ENCODE assay signal across 18 mouse cellular contexts in genomic region chr5:105537101-105537723, GRCm38 (mm10).
"Had no signal": no experiment of that assay in that cellular context is flagged by ENCODE, and none has a peak within 500 bp of the region (broad histone marks: within the 10 kb centered on the region; RNA-seq: fewer than 3 reads in every experiment).

No protein-coding gene starts in this region.

- ATAC-seq: liver, embryonic 12.5 days had no signal

- H3K27me3 ChIP-seq: limb, embryonic 13.5 days; liver, embryonic 12.5 days; liver, embryonic 15.5 days; lung, embryonic 15.5 days; stomach, embryonic 15.5 days had no signal

- H3K36me3 ChIP-seq: limb, embryonic 10.5 days; stomach, embryonic 15.5 days had no signal

- H3K9ac ChIP-seq: limb, embryonic 13.5 days; liver, embryonic 12.5 days; liver, embryonic 15.5 days; lung, embryonic 15.5 days; stomach, embryonic 15.5 days had no signal

- H3K4me3 ChIP-seq: layer of hippocampus, adult 2 months; limb, embryonic 10.5 days; limb, embryonic 13.5 days; liver, embryonic 12.5 days; liver, embryonic 15.5 days; lung, embryonic 15.5 days; stomach, embryonic 15.5 days had no signal

- H3K9me3 ChIP-seq: limb, embryonic 10.5 days; limb, embryonic 13.5 days; liver, embryonic 12.5 days; liver, embryonic 15.5 days; lung, embryonic 15.5 days; stomach, embryonic 15.5 days had no signal

- DNase-seq: kidney, adult 18-20 months; kidney, postnatal 14 days; layer of hippocampus, adult 9-11 months; liver; lung, postnatal 14 days; lung, postnatal 4 days; midbrain, embryonic 14.5 days; right cerebral cortex, postnatal 25 days; spleen, adult 18-20 months; thymus, postnatal 25 days had no signal

- H3K4me1 ChIP-seq: limb, embryonic 10.5 days; limb, embryonic 13.5 days; lung, embryonic 15.5 days; stomach, embryonic 15.5 days had no signal

- H3K27ac ChIP-seq: layer of hippocampus, adult 2 months; limb, embryonic 10.5 days; limb, embryonic 13.5 days; liver, embryonic 12.5 days; liver, embryonic 15.5 days; lung, embryonic 15.5 days; stomach, embryonic 15.5 days had no signal

- H3K4me2 ChIP-seq: limb, embryonic 13.5 days; liver, embryonic 12.5 days; liver, embryonic 15.5 days; lung, embryonic 15.5 days; midbrain, embryonic 11.5 days; stomach, embryonic 15.5 days had no signal
